Mouse (Mus musculus): ENCODE data around the gene Psme3. TPM values are rescaled to one million over a fixed set of nuclear protein-coding genes. Genes with fewer than 3 reads are reported as not detected.

Gene Psme3
- total RNA-seq, 2 experiments from 2014 or later: 118 to 127 TPM

DNA sequence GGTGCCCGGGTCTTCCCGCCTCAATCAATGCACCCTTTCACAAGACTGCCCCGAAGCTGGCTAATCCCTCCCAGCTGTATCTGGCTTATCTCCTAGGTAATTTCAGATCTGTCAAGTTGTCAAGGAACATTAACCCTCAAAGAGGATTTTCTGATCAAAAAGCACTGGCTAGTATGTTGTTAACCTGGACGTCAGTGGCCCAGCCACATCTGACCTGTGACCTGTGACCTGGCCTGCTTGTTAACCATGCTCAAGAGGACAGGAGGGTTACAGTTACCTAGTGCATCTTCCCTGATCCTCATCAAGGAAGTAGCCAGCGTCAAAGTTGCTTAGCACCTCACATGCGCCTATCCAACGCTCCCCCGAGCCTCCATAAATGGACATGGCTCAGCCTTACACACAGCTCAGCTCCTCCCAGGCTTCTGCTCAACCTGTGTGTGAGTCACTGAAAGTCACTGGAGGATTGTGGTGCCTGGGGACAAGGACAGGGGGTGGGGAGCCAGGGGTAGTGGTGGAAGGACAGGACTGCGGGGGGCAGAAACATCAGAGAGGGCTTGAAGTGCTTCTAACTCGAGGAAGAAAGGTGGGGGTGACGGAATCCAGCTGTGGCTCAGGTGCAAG is 35.2 kb downstream of the Psme3 start:
- no peak for DNase-seq (ENCODE audit: low spot score in 2 of 2)

DNA sequence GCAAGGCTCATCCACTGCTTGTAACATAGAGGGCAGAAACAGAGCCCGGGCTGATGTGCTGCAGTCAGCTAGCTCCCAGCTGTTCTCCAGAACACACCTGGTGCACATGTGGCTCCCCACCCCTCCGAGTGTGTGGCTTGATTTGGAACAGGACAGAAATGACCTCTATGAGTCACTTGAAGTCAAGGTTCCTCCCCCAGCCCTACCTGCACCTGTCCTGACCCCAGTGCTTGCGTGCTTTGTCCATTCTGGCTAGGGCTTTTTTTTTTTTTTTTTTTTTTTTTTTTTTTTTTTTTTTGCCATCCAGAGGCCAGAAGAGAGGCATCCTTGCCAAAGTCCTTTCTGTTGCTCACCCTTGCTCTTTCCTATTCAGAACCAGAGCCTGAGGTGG is 35.7 kb downstream of the Psme3 start:
- no peak for DNase-seq (ENCODE audit: low spot score in 2 of 2)

DNA sequence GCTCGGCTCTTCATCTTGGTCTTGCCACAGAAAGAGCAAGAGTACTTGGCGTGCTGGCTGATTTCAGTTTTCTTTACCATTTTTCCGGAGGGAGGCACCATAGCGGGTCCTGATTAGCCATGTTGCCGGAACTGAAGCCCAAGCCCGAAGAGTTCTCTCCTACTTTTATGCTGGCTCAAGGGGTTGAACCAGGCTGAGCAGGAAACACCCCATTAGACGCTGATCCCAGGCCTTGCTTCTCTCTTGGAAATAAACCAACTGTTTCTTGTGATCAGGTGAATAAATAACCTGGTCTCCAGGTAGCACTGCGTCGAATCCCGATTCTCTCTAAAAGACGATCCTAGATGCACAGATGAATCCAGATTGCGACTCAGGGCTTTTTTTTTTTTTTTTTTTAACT is 37.4 kb downstream of the Psme3 start:
- DNase-seq (ENCODE audit: low spot score in 2 of 2): no peak

DNA sequence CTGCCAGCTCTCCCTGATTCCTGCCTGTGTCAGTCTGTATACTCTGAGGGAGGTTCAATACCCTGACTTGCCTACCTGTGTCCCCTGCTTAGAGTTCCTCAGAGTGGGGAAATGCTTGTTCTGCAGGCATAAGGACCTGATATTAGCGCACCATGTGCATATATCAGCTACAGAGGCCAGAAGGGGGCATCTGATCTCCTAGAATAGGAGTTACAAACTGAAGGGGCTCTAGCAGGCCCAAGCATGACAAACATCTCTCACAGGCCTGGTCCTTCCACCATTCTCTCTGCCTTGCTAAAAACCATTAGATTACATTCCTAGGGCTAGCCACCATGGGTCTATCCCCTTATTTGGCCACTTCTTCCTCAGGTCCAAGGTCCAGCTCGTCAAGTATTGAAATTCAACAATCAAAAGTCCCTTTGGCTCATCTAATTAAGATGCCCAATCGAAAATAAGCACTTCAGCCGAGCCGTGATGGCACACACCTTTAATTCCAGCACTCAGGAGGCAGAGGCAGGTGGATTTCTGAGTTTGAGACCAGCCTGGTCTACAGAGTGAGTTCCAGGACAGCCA is 38.5 kb downstream of the Psme3 start:
- DNase-seq (ENCODE audit: low spot score in 2 of 2): no peak

DNA sequence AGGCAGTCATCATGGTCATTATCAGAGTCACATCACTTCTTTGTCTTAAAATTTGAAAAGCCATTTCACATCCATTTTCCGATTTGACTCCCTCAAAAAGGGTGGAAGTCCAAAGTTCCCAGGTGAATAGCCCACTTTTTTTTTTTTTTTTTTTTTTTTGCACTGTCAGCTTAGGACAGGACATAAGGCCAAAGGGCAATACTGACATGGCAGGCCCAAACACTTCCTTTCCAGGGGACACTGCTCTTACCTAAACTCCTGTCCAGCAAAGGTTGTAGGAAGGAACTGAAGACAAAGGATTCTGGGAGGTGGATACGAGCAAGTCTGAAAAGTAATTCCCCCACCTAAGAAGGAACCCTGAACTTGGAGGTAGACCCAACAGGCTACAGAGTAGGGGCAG is 39.9 kb downstream of the Psme3 start:
- DNase-seq (ENCODE audit: low spot score in 2 of 2): no peak

DNA sequence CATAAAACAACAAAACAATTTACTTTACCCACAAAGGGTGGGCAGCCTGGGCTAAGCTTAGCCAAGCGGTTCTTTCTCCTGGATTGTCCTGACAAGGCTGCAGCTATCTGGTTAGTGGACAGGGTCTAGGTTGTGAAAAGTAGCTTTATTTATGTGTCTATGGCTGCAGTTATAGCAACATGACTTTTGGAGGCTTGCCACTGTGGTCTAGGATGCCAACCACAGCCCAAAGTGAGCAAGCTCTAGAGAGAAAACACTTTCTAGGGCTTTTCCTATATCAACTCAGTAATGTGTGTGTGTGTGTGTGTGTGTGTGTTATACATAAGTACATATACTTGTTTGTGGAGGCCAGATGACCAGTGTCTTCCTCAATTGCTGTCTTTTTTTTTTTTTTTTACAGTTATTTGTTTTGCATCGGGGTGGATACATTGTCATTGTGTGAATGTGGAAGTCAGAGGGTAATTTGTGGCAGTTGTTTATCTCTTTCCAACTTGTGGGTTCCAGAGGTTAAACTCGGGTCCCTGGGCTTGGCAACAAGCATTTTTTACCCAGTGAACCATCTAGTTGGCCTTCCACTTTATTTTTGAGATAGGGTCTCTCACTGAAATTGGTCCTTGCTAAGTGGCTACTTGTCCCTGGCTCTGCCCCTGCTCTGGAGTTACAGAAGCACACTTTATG is 41.6 kb downstream of the Psme3 start:
- DNase-seq (ENCODE audit: low spot score in 2 of 2): no peak

DNA sequence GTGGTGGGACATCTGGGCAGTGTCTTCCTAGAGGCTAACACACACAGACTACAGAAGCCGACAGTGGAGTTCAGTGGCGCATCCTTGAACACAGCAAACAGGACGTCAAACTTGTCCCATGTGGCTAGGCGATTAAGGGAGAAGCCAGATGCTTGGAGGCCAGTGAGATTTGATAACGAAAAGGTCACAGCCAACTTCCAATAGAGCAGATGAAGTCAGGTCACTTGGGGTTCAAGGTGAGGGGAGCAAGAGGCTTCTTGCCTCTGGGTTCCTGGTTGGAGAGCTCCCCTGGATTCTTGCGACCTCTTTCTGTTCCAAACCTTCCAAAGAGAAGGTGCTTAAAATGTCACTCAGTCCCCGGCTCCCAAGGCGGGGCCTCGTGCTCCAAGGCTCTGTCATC is 43.8 kb downstream of the Psme3 start:
- DNase-seq (ENCODE audit: low spot score in 2 of 2): no peak

DNA sequence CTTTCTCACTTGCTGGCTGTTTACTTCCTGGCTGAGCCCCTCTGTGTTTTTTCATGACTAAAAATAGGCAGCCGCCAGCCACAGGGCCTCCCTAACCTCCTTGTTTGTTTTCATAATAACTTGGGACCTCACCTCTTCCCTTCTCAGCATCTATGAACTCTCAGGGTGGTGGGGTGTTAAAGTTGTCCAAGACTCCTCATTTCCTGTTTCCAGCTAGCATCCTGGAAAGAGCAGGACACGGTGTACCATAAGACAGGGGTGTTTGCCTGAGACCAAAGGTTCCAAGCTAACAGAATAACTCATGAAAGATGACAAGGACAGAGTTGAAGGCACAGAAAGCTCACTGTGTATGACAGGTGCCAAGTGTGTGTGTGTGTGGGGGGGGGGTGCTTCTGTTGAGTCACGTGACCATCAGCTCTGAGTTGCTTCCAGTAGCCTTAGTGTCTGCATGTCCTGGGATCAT is 44.7 kb downstream of the Psme3 start:
- no peak for DNase-seq (ENCODE audit: low spot score in 2 of 2)

DNA sequence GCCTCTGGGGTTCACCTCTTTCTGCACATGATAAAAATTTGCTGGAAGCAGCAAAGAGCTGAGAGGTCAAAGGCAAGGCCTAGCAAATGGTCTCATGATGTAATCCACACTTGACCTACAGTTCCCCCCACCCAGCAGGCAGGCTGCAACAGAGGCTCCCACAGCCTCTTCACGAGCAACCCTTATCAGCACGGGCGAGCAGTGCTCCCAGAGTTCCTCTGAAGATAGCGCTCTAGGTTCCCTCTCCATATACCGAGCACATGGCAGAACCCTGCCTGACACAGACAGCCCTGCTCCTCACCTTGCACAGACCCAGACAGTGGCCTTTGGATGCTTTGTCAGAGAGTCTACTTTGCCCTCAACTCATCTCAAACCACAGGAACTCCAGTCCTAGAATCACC is 48.5 kb downstream of the Psme3 start:
- DNase-seq (ENCODE audit: low spot score in 2 of 2): no peak

DNA sequence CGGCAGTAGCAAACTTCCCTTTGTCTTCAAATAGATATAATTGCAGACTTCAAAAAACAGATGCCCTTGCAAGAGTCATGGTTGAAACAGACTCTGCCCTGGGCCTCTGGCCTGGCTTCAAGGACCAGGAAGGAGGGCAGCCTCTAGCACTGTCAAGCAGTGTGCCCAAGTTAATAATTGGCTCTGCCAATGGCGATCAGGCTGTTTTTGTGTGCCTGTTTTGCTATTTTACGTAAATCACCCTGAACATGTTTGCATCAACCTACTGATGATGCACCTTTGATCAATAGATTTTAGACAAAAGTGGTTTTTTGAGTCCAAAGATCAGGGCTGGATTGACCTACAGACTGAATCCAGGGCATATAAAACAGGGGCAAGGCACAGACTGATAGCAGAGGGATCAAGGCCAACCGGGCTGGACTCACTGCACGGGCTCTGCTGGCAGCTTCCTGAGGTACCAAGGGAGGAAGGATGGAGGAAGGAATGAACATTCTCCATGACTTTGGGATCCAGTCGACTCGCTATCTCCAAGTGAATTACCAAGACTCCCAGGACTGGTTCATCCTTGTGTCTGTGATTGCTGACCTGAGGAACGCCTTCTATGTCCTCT is 51.4 kb downstream of the Psme3 start, which contains the start of gene G6pc:
Gene G6pc, plus strand, starts transcription at position 236 of the 610 bp plus-strand sequence.
- DNase-seq (ENCODE audit: low spot score in 2 of 2): no peak

DNA sequence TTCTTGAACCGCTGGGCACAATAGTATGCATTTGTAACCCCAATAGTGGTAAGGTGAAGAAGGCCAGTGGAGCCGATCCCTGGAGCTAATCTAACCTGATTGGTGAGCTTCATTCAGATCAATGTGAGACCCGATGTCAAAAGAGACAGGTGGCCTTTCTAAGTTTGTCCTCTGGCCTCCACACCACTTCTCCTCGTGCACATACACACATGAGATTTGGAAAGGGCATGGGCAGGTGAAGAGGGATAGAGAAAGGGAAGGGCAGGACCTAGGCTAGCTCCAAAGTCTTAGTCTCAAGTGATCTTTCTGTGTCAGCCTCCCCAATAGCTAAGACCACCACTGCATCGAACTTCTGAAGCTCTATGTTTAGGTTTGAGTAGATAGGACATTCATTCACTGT is 54.1 kb downstream of the Psme3 start:
- DNase-seq (ENCODE audit: low spot score in 2 of 2): no peak

Small RNA genes lying within 50 kb of the gene (microRNA-seq; reads per million reads assigned to microRNA genes)
- 0 reads per million in 2 experiments for gene Gm25593

Other genes starting within 250 kb of the Psme3 start
- gene Naglu, start 246.2 kb upstream of the Psme3 start, total RNA-seq (2021): 1 to 10 TPM; 6.9 to 8.6 TPM
- 1 to 10 TPM in 1 of 2 experiments, under 1 TPM in 1; 0.66 to 1.5 TPM for gene Hsd17b1, start 237.8 kb upstream of the Psme3 start, total RNA-seq (2021)
- 10 to 100 TPM; 24.5 to 25.7 TPM for gene Coasy, start 233.6 kb upstream of the Psme3 start, total RNA-seq (2021)
- gene Mlx, start 228.9 kb upstream of the Psme3 start, total RNA-seq (2021): 10 to 100 TPM; 41.6 to 44.3 TPM
- gene Psmc3ip, start 220.8 kb upstream of the Psme3 start, total RNA-seq (2021): 1 to 10 TPM; 3.4 to 5.4 TPM
- 10 to 100 TPM; 57.2 to 58.1 TPM for gene Retreg3, start 196.3 kb upstream of the Psme3 start, total RNA-seq (2021)
- gene Tubg1, start 196.3 kb upstream of the Psme3 start, total RNA-seq (2021): 10 to 100 TPM; 43.7 to 46.5 TPM
- 10 to 100 TPM; 40.2 to 42.7 TPM for gene Tubg2, start 160.3 kb upstream of the Psme3 start, total RNA-seq (2021)
- 100 to 1,000 TPM; 154 to 162 TPM for gene Cntnap1, start 145.7 kb upstream of the Psme3 start, total RNA-seq (2021)
- 10 to 100 TPM; 15.0 to 15.3 TPM for gene Plekhh3, start 144.9 kb upstream of the Psme3 start, total RNA-seq (2021)
- under 1 TPM in 1 of 2 experiments, not detected in 1; 0.18 TPM for gene Ccr10, start 140.8 kb upstream of the Psme3 start, total RNA-seq (2021)
- gene Ezh1, start 89.8 kb upstream of the Psme3 start, total RNA-seq (2021): 10 to 100 TPM; 79.0 to 84.0 TPM
- gene Ramp2, start 70.2 kb upstream of the Psme3 start, total RNA-seq (2021): 10 to 100 TPM; 62.2 to 72.8 TPM
- 10 to 100 TPM; 61.8 to 65.6 TPM for gene Vps25, start 62.5 kb upstream of the Psme3 start, total RNA-seq (2021)
- gene Wnk4, start 55.6 kb upstream of the Psme3 start, total RNA-seq (2021): 10 to 100 TPM in 1 of 2 experiments, 1 to 10 TPM in 1; 9.8 to 10.4 TPM
- under 1 TPM; 0.30 to 0.47 TPM for gene Cntd1, start 37.2 kb upstream of the Psme3 start, total RNA-seq (2021)
- gene Coa3, start 37.1 kb upstream of the Psme3 start, total RNA-seq (2021): 100 to 1,000 TPM; 102 to 103 TPM
- 100 to 1,000 TPM; 211 to 217 TPM for gene Becn1, start 13.9 kb upstream of the Psme3 start, total RNA-seq (2021)
- gene Aoc2, start 8.8 kb downstream of the Psme3 start, total RNA-seq (2021): 1 to 10 TPM; 6.3 to 7.0 TPM
- under 1 TPM; 0.36 to 0.47 TPM for gene Aoc3, start 14.4 kb downstream of the Psme3 start, total RNA-seq (2021)
- gene G6pc, start 51.3 kb downstream of the Psme3 start, total RNA-seq (2021): not detected
- gene Aarsd1, start 101.4 kb downstream of the Psme3 start, total RNA-seq (2021): 10 to 100 TPM; 45.9 to 51.1 TPM
- gene Gm27029, start 108.6 kb downstream of the Psme3 start, total RNA-seq (2021): 1 to 10 TPM; 6.3 to 6.4 TPM
- 10 to 100 TPM; 36.5 to 36.8 TPM for gene Rundc1, start 108.9 kb downstream of the Psme3 start, total RNA-seq (2021)
- gene Ptges3l, start 109.1 kb downstream of the Psme3 start, total RNA-seq (2021): 1 to 10 TPM in 1 of 2 experiments, under 1 TPM in 1; 0.99 to 2.0 TPM
- 10 to 100 TPM; 40.7 to 42.5 TPM for gene Rpl27, start 126.1 kb downstream of the Psme3 start, total RNA-seq (2021)
- 1 to 10 TPM; 2.4 to 2.7 TPM for gene Ifi35, start 132.2 kb downstream of the Psme3 start, total RNA-seq (2021)
- gene Rnd2, start 148.8 kb downstream of the Psme3 start, total RNA-seq (2021): 100 to 1,000 TPM; 111 to 120 TPM
- 10 to 100 TPM; 32.1 to 33.8 TPM for gene Vat1, start 150.0 kb downstream of the Psme3 start, total RNA-seq (2021)
- 1 to 10 TPM in 1 of 2 experiments, under 1 TPM in 1; 0.56 to 1.0 TPM for gene Brca1, start 235.7 kb downstream of the Psme3 start, total RNA-seq (2021)
- 100 to 1,000 TPM; 134 to 138 TPM for gene Nbr1, start 235.9 kb downstream of the Psme3 start, total RNA-seq (2021)